Mouse (Mus musculus): Measurements from ENCODE around the gene Foxn3. TPM values are rescaled to one million over a fixed set of nuclear protein-coding genes. Genes with fewer than 3 reads are reported as not detected.

Foxn3 gene
- polyA plus RNA-seq, 1 experiment from 2014 or later = 86.4 TPM

GRCm38 (mm10) chr12:99320966-99321496 is 242.4 kb downstream of the Foxn3 start:
- Histone ChIP-seq H3K9ac (replicated peaks) (no peak overlapping the region), H3K4me2 (replicated peaks) (no peak overlapping the region), H3K4me3 (no peak overlapping the region), H3K27me3 (no peaks in the 10 kb centered on the region), H3K4me1 (peaks cover 33% of the 10 kb centered on the region), H3K9me3 (no peaks in the 10 kb centered on the region), H3K36me3 (no peaks in the 10 kb centered on the region), H3K27ac (replicated peaks) (peak overlapping the region; percentile 13; the same call in 1 of the 2 replicates)
- ATAC-seq (replicated peaks) = no peak
- WGBS = 80% methylated on average over 3 of the region's 3 CpGs

GRCm38 (mm10) chr12:99319896-99320295 is 243.5 kb downstream of the Foxn3 start:
- WGBS = 72% methylated on average over 2 of the region's 2 CpGs
- no peak overlapping the region for H3K9ac ChIP-seq (replicated peaks)
- no peaks in the 10 kb centered on the region for H3K36me3 ChIP-seq
- no peaks in the 10 kb centered on the region for H3K27me3 ChIP-seq
- no peaks in the 10 kb centered on the region for H3K9me3 ChIP-seq
- H3K4me3 ChIP-seq = no peak overlapping the region
- H3K4me1 ChIP-seq = peaks cover 29% of the 10 kb centered on the region
- no peak overlapping the region for H3K4me2 ChIP-seq (replicated peaks)
- no peak for ATAC-seq (replicated peaks)
- H3K27ac ChIP-seq (replicated peaks) = no peak overlapping the region

- H3K27ac ChIP-seq (replicated peaks) = no peak overlapping the region
- H3K4me2 ChIP-seq (replicated peaks) = no peak overlapping the region
- no peak overlapping the region for H3K9ac ChIP-seq (replicated peaks)
- 32% methylated on average over 5 of the region's 5 CpGs for WGBS
- ATAC-seq (replicated peaks) = no peak
- H3K27me3 ChIP-seq = no peaks in the 10 kb centered on the region
- no peaks in the 10 kb centered on the region for H3K9me3 ChIP-seq
- H3K36me3 ChIP-seq = no peaks in the 10 kb centered on the region
- peaks cover 29% of the 10 kb centered on the region for H3K4me1 ChIP-seq
- no peak overlapping the region for H3K4me3 ChIP-seq
These were observed 244.2 kb downstream of the Foxn3 start for GRCm38 (mm10) chr12:99319171-99319570.

- ATAC-seq (replicated peaks) = no peak
- peaks cover 29% of the 10 kb centered on the region for H3K4me1 ChIP-seq
- H3K36me3 ChIP-seq = no peaks in the 10 kb centered on the region
- H3K27ac ChIP-seq (replicated peaks) = no peak overlapping the region
- H3K9ac ChIP-seq (replicated peaks) = no peak overlapping the region
- H3K4me3 ChIP-seq = no peak overlapping the region
- no peak overlapping the region for H3K4me2 ChIP-seq (replicated peaks)
- no peaks in the 10 kb centered on the region for H3K27me3 ChIP-seq
- H3K9me3 ChIP-seq = no peaks in the 10 kb centered on the region
- WGBS = 96% methylated on average over 6 of the region's 6 CpGs
These were observed 247.5 kb downstream of the Foxn3 start for GRCm38 (mm10) chr12:99315931-99316330.

- peaks cover 25% of the 10 kb centered on the region for H3K4me1 ChIP-seq
- no peaks in the 10 kb centered on the region for H3K9me3 ChIP-seq
- H3K4me3 ChIP-seq = no peak overlapping the region
- H3K9ac ChIP-seq (replicated peaks) = no peak overlapping the region
- WGBS = 90% methylated on average over 5 of the region's 5 CpGs
- H3K4me2 ChIP-seq (replicated peaks) = no peak overlapping the region
- H3K27ac ChIP-seq (replicated peaks) = no peak overlapping the region
- H3K27me3 ChIP-seq = no peaks in the 10 kb centered on the region
- H3K36me3 ChIP-seq = no peaks in the 10 kb centered on the region
- ATAC-seq (replicated peaks) = no peak
These were observed 248.6 kb downstream of the Foxn3 start for GRCm38 (mm10) chr12:99314817-99315216.

- ATAC-seq (replicated peaks) = no peak
- no peaks in the 10 kb centered on the region for H3K27me3 ChIP-seq
- WGBS = 44% methylated on average over 3 of the region's 3 CpGs
- H3K9ac ChIP-seq (replicated peaks) = no peak overlapping the region
- peaks cover 49% of the 10 kb centered on the region for H3K4me1 ChIP-seq
- peak overlapping the region; percentile 33 for H3K27ac ChIP-seq (replicated peaks)
- H3K4me3 ChIP-seq = no peak overlapping the region
- no peaks in the 10 kb centered on the region for H3K9me3 ChIP-seq
- H3K4me2 ChIP-seq (replicated peaks) = no peak overlapping the region
- no peaks in the 10 kb centered on the region for H3K36me3 ChIP-seq
These were observed 252.1 kb downstream of the Foxn3 start for GRCm38 (mm10) chr12:99311303-99311702.

GRCm38 (mm10) chr12:99309937-99310336 is 253.4 kb downstream of the Foxn3 start:
- Histone ChIP-seq H3K4me1 (peaks cover 63% of the 10 kb centered on the region), H3K9ac (replicated peaks) (no peak overlapping the region), H3K4me2 (replicated peaks) (no peak overlapping the region), H3K36me3 (no peaks in the 10 kb centered on the region), H3K9me3 (no peaks in the 10 kb centered on the region), H3K4me3 (no peak overlapping the region), H3K27me3 (no peaks in the 10 kb centered on the region), H3K27ac (replicated peaks) (no peak overlapping the region)
- no peak for ATAC-seq (replicated peaks)
- WGBS = 82% methylated on average over 5 of the region's 5 CpGs

- no peak overlapping the region for H3K9ac ChIP-seq (replicated peaks)
- H3K4me2 ChIP-seq (replicated peaks) = no peak overlapping the region
- H3K4me1 ChIP-seq = peaks cover 76% of the 10 kb centered on the region
- no peaks in the 10 kb centered on the region for H3K27me3 ChIP-seq
- H3K4me3 ChIP-seq = no peak overlapping the region
- ATAC-seq (replicated peaks) = no peak
- peak overlapping the region; percentile 51 for H3K27ac ChIP-seq (replicated peaks)
- WGBS = 64% methylated on average over 11 of the region's 11 CpGs
- no peaks in the 10 kb centered on the region for H3K36me3 ChIP-seq
- no peaks in the 10 kb centered on the region for H3K9me3 ChIP-seq
These were observed 254.8 kb downstream of the Foxn3 start for GRCm38 (mm10) chr12:99308541-99309089.

- WGBS = 37% methylated on average over 6 of the region's 6 CpGs
- Histone ChIP-seq H3K27ac (replicated peaks) (peak overlapping the region; percentile 79), H3K4me3 (no peak overlapping the region), H3K9ac (replicated peaks) (no peak overlapping the region), H3K9me3 (no peaks in the 10 kb centered on the region), H3K36me3 (no peaks in the 10 kb centered on the region), H3K4me2 (replicated peaks) (0 out of 2 replicates have a peak overlapping the region, but pooled peaks have one; percentile 0), H3K4me1 (peaks cover 76% of the 10 kb centered on the region), H3K27me3 (no peaks in the 10 kb centered on the region)
- peak; percentile 17; the same call in 1 of the 2 replicates for ATAC-seq (replicated peaks)
These were observed 256.7 kb downstream of the Foxn3 start for GRCm38 (mm10) chr12:99306536-99307204.

GRCm38 (mm10) chr12:99305784-99306535 is 257.4 kb downstream of the Foxn3 start:
- H3K27me3 ChIP-seq = no peaks in the 10 kb centered on the region
- H3K36me3 ChIP-seq = no peaks in the 10 kb centered on the region
- peak overlapping the region; percentile 79 for H3K27ac ChIP-seq (replicated peaks)
- H3K9me3 ChIP-seq = no peaks in the 10 kb centered on the region
- H3K4me1 ChIP-seq = peaks cover 69% of the 10 kb centered on the region
- ATAC-seq (replicated peaks) = peak; percentile 12; the same call in 1 of the 2 replicates
- 0 out of 2 replicates have a peak overlapping the region, but pooled peaks have one; percentile 0 for H3K4me2 ChIP-seq (replicated peaks)
- H3K4me3 ChIP-seq = no peak overlapping the region
- no peak overlapping the region for H3K9ac ChIP-seq (replicated peaks)
- 46% methylated on average over 14 of the region's 14 CpGs for WGBS

GRCm38 (mm10) chr12:99305324-99305723 is 258.1 kb downstream of the Foxn3 start:
- H3K9ac ChIP-seq (replicated peaks) = no peak overlapping the region
- 0 out of 2 replicates have a peak, but pooled peaks have one; percentile 18 for ATAC-seq (replicated peaks)
- H3K4me2 ChIP-seq (replicated peaks) = no peak overlapping the region
- WGBS = 43% methylated on average over 2 of the region's 2 CpGs
- no peak overlapping the region for H3K4me3 ChIP-seq
- H3K27me3 ChIP-seq = no peaks in the 10 kb centered on the region
- peak overlapping the region; percentile 79 for H3K27ac ChIP-seq (replicated peaks)
- H3K4me1 ChIP-seq = peaks cover 71% of the 10 kb centered on the region
- no peaks in the 10 kb centered on the region for H3K9me3 ChIP-seq
- H3K36me3 ChIP-seq = no peaks in the 10 kb centered on the region

GRCm38 (mm10) chr12:99304056-99304455 is 259.3 kb downstream of the Foxn3 start:
- WGBS = 77% methylated on average over 5 of the region's 5 CpGs
- H3K27me3 ChIP-seq = no peaks in the 10 kb centered on the region
- H3K36me3 ChIP-seq = no peaks in the 10 kb centered on the region
- no peak for ATAC-seq (replicated peaks)
- peaks cover 72% of the 10 kb centered on the region for H3K4me1 ChIP-seq
- no peak overlapping the region for H3K9ac ChIP-seq (replicated peaks)
- no peak overlapping the region for H3K4me3 ChIP-seq
- no peak overlapping the region for H3K27ac ChIP-seq (replicated peaks)
- no peak overlapping the region for H3K4me2 ChIP-seq (replicated peaks)
- H3K9me3 ChIP-seq = no peaks in the 10 kb centered on the region
